Mouse (Mus musculus) heart, embryonic 11.5 days (tissue): ENCODE data around the gene Hs3st4. TPM values are rescaled to one million over a fixed set of nuclear protein-coding genes. Genes with fewer than 3 reads are reported as not detected.

Source experiments
- ATAC-seq: fragments of 200-750 bp; cut with Nextera tagmentation; replicated peaks from 2 replicates; pipeline ENCODE4 v1.8.0; 2017; ENCODE audit warnings: moderate library complexity; ENCODE audit not compliant: insufficient number of reproducible peaks, low FRiP score, low TSS enrichment
- H3K27ac ChIP-seq: fragments of 300-500 bp; sonication (generic); 2 replicates; pipeline ENCODE4 v1.5.1; 2014; ENCODE audit warnings: mild to moderate bottlenecking, low read depth, low read length
- H3K27me3 ChIP-seq: fragments of 300-500 bp; sonication (generic); 2 replicates; pipeline ENCODE4 v1.6.1; 2014; ENCODE audit warnings: mild to moderate bottlenecking, low read length, mixed read lengths; ENCODE audit not compliant: control insufficient read depth, insufficient read depth
- H3K36me3 ChIP-seq: fragments of 300-500 bp; sonication (generic); 2 replicates; pipeline ENCODE4 v1.6.1; 2014; ENCODE audit warnings: mild to moderate bottlenecking, low read length, moderate library complexity, mixed read lengths; ENCODE audit not compliant: control insufficient read depth, insufficient read depth
- H3K4me1 ChIP-seq: fragments of 300-500 bp; sonication (generic); 2 replicates; pipeline ENCODE4 v1.6.1; 2014; ENCODE audit warnings: low read length; ENCODE audit not compliant: control insufficient read depth, insufficient read depth
- H3K4me2 ChIP-seq: fragments of 300-500 bp; sonication (generic); 2 replicates; pipeline ENCODE4 v1.6.1; 2014; ENCODE audit warnings: mild to moderate bottlenecking, moderate library complexity
- H3K4me3 ChIP-seq: fragments of 300-500 bp; sonication (generic); 2 replicates; pipeline ENCODE4 v1.5.1; 2014; ENCODE audit warnings: low read depth, low read length
- H3K9ac ChIP-seq: fragments of 300-500 bp; sonication (generic); 2 replicates; pipeline ENCODE4 v1.6.1; 2014; ENCODE audit warnings: mild to moderate bottlenecking, low read depth, low read length, moderate library complexity
- H3K9me3 ChIP-seq: fragments of 300-500 bp; sonication (generic); replicated peaks from 2 replicates; pipeline ENCODE4 v1.6.1; 2016; ENCODE audit warnings: low read length; ENCODE audit not compliant: control insufficient read depth
- whole genome bisulfite sequencing: fragments of 180-500 bp; shearing (Covaris S2); extraction: QIAGEN DNeasy Blood & Tissue Kit; methylation state at CpG from one replicate; pipeline ENCODE4 v1.1.7; 2014; ENCODE audit not compliant: insufficient replicate concordance; 5-methylcytosine and 5-hydroxymethylcytosine counted together
- polyA plus RNA-seq: library from polyadenylated mRNA; unstranded; fragments of >200 nt; fragmentation: Nextera tagmentation; extraction: Ambion mirVana; gene quantifications from 2 replicates; pipeline ENCODE4 v1.2.1, GENCODE M21; 2014

Gene Hs3st4
- polyA plus RNA-seq, 1 experiment from 2014 or later: 0.44 TPM

DNA sequence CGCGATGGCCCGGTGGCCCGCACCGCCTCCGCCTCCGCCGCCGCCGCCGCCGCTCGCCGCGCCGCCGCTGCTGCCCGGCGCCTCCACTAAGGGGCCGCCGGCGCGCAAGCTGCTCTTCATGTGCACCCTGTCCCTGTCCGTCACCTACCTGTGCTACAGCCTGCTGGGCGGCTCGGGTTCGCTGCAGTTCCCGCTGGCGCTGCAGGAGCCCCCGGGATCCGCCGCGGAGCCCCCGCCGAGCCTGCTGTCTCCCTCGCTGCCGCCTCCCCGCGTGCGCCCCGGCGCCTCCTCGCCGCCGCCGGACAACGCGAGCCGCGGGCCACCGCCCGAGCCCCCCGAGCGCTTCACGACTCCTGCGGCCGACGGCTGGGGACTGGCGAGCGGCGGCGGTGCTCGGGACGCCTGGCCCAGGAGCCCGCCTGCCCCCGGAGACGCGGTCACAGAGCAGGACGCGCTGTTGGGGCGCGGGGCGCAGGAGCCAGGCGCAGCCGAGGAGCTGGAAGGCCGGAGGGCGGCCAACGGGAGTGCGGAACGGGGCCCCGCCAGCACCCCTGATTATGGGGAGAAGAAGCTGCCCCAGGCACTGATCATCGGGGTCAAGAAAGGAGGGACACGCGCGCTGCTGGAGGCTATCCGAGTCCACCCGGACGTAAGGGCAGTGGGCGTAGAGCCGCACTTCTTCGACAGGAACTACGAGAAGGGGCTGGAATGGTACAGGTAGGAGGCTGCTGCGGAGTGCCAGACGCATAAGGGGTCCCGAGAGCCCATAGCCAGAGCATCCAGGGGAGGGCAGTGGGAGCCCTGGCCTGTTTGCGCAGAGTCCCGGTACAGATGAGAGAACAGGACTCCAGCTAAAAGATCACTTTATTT lies 743 bp downstream of the Hs3st4 start:
- Histone ChIP-seq H3K9me3 (no peaks in the 10 kb centered on the region), H3K4me1 (no peaks in the 10 kb centered on the region; the same call in 1 of the 2 replicates), H3K27me3 (peaks cover 72% of the 10 kb centered on the region), H3K27ac (no peak overlapping the region), H3K4me2 (peak overlapping the region; percentile 99), H3K36me3 (no peaks in the 10 kb centered on the region), H3K4me3 (peak overlapping the region; percentile 68), H3K9ac (no peak overlapping the region)
- ATAC-seq: peak; percentile 66
- WGBS: under 1% methylated on average over 75 of the region's 97 CpGs

DNA sequence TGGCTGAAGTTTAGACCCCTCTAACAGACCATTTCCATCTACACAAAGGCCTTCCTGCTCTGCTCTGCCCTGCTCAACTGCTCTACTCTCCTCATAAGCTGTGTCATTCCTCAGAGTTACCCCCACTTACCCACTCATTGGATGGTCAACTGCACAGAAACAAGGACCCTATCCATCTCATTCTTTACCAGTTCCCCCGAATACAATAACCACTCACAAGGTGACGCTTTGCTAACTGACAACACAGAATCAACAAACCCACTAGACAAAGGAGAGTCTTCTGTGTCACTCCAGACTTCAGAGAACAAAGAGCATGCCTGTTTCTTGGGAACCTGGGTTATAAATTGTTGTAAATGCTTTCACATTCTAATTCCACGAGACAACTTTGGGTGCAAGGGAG lies 9.5 kb downstream of the Hs3st4 start:
- no peaks in the 10 kb centered on the region for H3K4me1 ChIP-seq
- peaks cover 9% of the 10 kb centered on the region; the same call in 1 of the 2 replicates for H3K27me3 ChIP-seq
- no peaks in the 10 kb centered on the region for H3K36me3 ChIP-seq
- no peak overlapping the region for H3K4me2 ChIP-seq
- ATAC-seq: no peak
- no peaks in the 10 kb centered on the region for H3K9me3 ChIP-seq
- 72% methylated on average over 3 of the region's 3 CpGs for WGBS
- H3K27ac ChIP-seq: no peak overlapping the region
- no peak overlapping the region for H3K9ac ChIP-seq
- no peak overlapping the region for H3K4me3 ChIP-seq

DNA sequence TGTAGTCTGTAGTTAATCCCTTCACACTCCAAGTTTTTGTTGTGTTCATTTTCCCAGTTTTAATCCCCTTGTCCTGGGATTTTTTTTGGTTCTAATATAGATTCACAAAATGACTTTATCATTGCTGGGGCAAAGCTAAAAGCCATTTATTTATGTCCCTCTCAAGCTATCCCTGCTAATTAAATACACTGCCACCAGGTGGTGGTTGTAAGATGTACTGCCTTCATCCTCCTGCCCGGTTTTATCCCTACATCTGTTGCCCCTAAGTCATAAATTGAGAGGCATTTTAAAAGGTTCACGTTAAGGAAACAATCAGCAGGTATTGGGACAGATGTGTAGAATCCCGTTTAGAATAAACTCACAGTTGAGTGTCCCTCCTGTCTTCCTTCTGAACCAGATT lies 14.6 kb downstream of the Hs3st4 start:
- ATAC-seq: no peak

DNA sequence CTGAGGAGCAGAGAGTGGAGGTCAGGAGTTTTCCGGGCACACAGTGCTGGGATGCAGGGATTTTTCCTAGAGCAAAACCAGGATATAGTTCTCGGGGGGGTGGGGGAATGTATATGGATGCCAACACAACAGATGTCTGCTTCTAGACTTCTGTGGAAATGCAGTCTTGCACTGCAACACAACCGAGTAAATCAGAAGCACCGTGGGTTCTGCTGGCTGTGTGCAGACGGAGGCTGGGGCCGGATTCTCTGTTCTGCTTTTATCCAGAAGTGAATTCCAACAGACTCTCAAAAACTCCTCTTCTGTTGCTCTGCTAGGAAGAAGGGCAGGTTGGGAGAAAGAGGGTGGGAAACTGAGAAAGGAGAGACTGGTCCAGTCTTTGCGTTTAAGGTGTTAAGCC lies 15.9 kb downstream of the Hs3st4 start:
- ATAC-seq: no peak
- 70% methylated on average over 7 of the region's 7 CpGs for WGBS
- H3K9me3 ChIP-seq: no peaks in the 10 kb centered on the region
- no peak overlapping the region for H3K9ac ChIP-seq
- H3K4me2 ChIP-seq: no peak overlapping the region
- H3K4me3 ChIP-seq: no peak overlapping the region
- no peaks in the 10 kb centered on the region for H3K4me1 ChIP-seq
- no peak overlapping the region for H3K27ac ChIP-seq
- H3K27me3 ChIP-seq: no peaks in the 10 kb centered on the region
- H3K36me3 ChIP-seq: no peaks in the 10 kb centered on the region

More for the DNA sequence above, 14.6 kb downstream of the Hs3st4 start:
- no peak overlapping the region for H3K27ac ChIP-seq
- no peaks in the 10 kb centered on the region for H3K36me3 ChIP-seq
- no peaks in the 10 kb centered on the region for H3K27me3 ChIP-seq
- no peak overlapping the region for H3K9ac ChIP-seq
- WGBS: 38% methylated on average over 3 of the region's 3 CpGs
- no peaks in the 10 kb centered on the region for H3K4me1 ChIP-seq
- no peaks in the 10 kb centered on the region for H3K9me3 ChIP-seq
- H3K4me3 ChIP-seq: no peak overlapping the region
- no peak overlapping the region for H3K4me2 ChIP-seq

DNA sequence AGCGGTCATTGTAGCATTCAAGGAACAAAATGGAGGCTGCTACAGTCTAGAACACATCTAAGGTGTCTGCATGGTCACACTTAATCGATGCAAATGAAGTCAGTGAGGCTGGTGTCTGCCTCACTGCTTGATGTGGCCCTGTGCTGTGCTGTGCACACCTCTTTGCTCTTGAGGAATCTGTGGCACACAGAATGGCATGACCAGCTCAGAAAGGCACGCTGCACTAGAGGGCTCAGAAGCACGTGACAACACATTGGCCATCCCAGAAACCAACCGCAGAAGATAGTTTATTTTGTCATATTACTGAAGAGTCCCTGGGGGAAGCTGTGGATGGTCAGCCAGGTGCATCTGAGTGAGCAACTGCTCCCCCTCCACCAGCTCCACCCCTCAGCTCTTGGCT lies 44.2 kb downstream of the Hs3st4 start:
- H3K4me2 ChIP-seq: no peak overlapping the region
- H3K36me3 ChIP-seq: no peaks in the 10 kb centered on the region
- H3K4me1 ChIP-seq: no peaks in the 10 kb centered on the region
- H3K9me3 ChIP-seq: no peaks in the 10 kb centered on the region
- H3K27ac ChIP-seq: no peak overlapping the region
- H3K27me3 ChIP-seq: no peaks in the 10 kb centered on the region
- H3K4me3 ChIP-seq: no peak overlapping the region
- ATAC-seq: no peak
- 83% methylated on average over 5 of the region's 5 CpGs for WGBS
- H3K9ac ChIP-seq: no peak overlapping the region

DNA sequence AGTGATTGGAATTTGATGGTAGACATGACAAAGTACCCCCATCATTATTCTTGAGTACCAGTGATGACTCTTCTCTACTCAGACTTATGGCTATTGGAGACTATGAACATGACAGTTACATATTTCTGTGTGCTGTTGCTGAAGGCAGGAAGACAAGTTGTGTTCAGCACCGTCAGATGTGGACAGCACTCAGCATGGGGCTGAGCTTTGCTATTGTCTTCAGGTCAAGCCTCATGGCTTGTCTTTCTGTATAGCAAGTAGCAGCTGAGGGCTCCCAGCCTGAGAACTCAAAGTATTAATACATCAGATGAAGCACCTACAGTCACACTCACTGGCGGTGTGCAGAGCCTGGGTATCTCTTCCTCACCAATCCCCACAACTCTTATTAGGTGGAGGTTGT lies 49.6 kb downstream of the Hs3st4 start:
- no peak overlapping the region for H3K4me2 ChIP-seq
- WGBS: 49% methylated on average over 2 of the region's 2 CpGs

DNA sequence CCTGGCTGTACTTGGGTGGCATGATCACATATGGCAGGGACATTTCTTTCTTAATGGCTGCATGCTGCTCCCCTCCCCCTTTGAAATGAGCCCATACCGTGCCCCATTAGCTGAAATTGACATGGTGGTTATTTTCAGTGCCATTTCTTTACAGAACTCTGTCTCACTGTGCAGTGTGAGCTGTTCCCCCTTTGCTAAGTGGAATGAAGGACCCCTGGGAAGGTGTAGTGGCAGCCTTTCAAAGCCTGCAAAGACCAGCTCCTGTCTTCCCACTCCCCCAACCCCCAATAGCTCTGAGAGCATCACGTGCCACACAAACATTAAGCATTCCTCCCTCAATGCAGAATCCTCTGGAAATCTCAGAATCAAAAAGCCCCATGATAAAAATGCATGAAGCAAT lies 50.7 kb downstream of the Hs3st4 start:
- no peaks in the 10 kb centered on the region for H3K4me1 ChIP-seq
- WGBS: 63% methylated on average over 2 of the region's 2 CpGs
- no peak overlapping the region for H3K9ac ChIP-seq
- no peak for ATAC-seq
- no peaks in the 10 kb centered on the region for H3K36me3 ChIP-seq
- no peak overlapping the region for H3K4me3 ChIP-seq
- H3K27me3 ChIP-seq: no peaks in the 10 kb centered on the region
- no peaks in the 10 kb centered on the region for H3K9me3 ChIP-seq
- no peak overlapping the region for H3K4me2 ChIP-seq
- no peak overlapping the region for H3K27ac ChIP-seq

More for the DNA sequence above, 49.6 kb downstream of the Hs3st4 start:
- no peak overlapping the region for H3K27ac ChIP-seq
- no peaks in the 10 kb centered on the region for H3K4me1 ChIP-seq
- no peaks in the 10 kb centered on the region for H3K27me3 ChIP-seq
- no peaks in the 10 kb centered on the region for H3K36me3 ChIP-seq
- no peaks in the 10 kb centered on the region for H3K9me3 ChIP-seq
- no peak overlapping the region for H3K4me3 ChIP-seq
- H3K9ac ChIP-seq: no peak overlapping the region
- ATAC-seq: no peak

DNA sequence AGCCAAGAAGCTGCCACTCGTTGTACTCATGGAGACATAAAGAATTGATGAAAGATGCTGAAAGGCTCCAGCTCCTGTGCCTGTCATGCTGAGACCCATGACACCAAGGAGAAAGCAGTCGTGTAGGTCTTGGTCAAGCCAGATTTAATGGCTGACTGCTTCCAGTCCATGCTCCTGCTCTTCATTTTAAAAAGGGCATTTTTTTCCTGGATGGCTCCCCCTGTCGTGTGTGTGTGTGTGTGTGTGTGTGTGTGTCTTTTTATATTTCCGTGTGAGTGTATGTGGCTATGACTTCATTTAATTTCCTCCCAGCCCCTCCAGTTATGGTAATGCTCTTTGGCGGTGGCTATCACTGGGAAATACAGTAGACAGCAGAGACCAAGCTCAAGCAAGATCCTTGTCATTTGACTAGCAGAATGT lies 54.6 kb downstream of the Hs3st4 start:
- WGBS: 67% methylated on average over 5 of the region's 5 CpGs
- H3K27ac ChIP-seq: no peak overlapping the region

DNA sequence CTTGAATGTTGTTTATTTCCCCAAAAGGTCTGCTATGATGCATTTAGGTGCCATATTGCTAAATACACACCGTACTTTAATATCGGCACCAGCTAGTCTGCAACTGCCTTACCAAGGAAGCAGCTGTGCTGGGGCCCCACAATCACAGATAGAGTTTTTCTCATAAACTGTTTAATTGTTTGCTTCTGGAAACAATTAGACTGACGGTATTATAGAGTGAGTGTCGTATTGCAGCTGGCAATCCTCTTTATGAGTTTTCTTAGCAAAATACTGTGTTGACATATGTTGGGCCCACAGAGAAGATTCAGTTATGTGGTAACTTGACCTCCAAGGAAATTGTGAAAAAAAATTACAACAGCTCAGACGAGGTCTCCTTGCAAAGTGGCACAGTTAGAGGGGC lies 56.5 kb downstream of the Hs3st4 start:
- ATAC-seq: no peak
- 77% methylated on average over 5 of the region's 5 CpGs for WGBS
- Histone ChIP-seq H3K27ac (no peak overlapping the region), H3K4me2 (no peak overlapping the region), H3K27me3 (no peaks in the 10 kb centered on the region), H3K4me3 (no peak overlapping the region), H3K4me1 (no peaks in the 10 kb centered on the region), H3K9ac (no peak overlapping the region), H3K36me3 (no peaks in the 10 kb centered on the region), H3K9me3 (no peaks in the 10 kb centered on the region)

More for the DNA sequence above, 54.6 kb downstream of the Hs3st4 start:
- H3K9ac ChIP-seq: no peak overlapping the region
- no peaks in the 10 kb centered on the region for H3K27me3 ChIP-seq
- no peak overlapping the region for H3K4me3 ChIP-seq
- H3K9me3 ChIP-seq: no peaks in the 10 kb centered on the region
- H3K4me1 ChIP-seq: no peaks in the 10 kb centered on the region
- no peaks in the 10 kb centered on the region for H3K36me3 ChIP-seq
- H3K4me2 ChIP-seq: no peak overlapping the region
- ATAC-seq: no peak
